Mouse (Mus musculus) lung, postnatal 10 days (tissue): ENCODE measurements at regions not wholly inside any gene's neighbourhood (a gene's known extent, or its start where the extent isn't known, plus 50 kb on each side); places are given as distances from the start of the nearest gene placed in this dataset.
A peak's percentile ranks its signal among the peaks of the same experiment; 100 is the strongest.
"Not testable (repeated sequence)": the region's sequence is repeated elsewhere in the genome, so short reads cannot be mapped to it uniquely, and the experiment has no call there.

Experiments used
- DNase-seq: peaks from one replicate; pipeline ENCODE4 v3.0.0; 2021

DNA sequence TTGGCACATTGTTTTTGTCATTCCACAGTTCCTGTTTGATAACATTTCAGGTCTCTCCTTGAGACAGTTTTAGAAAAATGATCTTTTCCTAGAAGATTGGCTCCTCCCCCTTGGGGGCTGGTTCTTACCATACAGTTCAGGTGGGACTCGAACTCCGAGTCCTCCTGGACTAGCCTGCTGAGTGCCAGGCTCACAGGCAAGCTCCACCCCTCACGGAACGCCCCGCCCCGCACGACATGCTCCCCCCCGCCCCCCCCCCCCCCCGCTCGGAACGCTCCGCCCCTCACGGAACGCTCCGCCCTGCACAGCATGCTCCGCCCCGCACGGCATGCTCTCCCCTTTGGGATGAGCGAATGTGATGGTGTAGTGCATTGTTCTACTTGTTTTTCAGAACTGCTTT is 65.9 kb upstream of the Inpp5a start:
- no peak for DNase-seq

- DNase-seq = no peak
Observed at GRCm38 (mm10) chr7:139327030-139327429, 61.9 kb upstream of the Inpp5a start.

DNA sequence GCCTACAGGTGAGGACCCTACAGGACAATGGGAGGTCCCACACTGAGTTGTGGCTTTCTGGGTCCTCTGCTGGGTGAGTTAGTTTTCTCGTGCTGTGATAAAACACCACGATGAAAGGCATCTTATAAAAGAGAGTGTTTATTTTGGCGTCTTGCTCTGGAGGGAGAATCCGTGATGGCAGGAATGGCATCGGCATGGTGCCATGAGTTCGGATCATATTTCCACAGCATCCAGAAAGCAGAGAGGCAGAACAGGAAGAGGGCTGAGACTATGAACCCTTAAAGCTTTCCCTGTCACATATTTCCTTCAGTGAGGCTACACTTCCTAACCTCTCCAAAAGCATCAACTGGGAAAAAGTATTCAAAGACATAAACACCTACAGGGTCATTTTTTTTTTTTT is 56.1 kb upstream of the Inpp5a start:
- peak; percentile 48 for DNase-seq

- DNase-seq = not testable (repeated sequence)
Observed at GRCm38 (mm10) chr7:139337998-139338397, 50.9 kb upstream of the Inpp5a start.
